Mouse (Mus musculus): ENCODE measurements around the gene Rap2b.

The Rap2b gene

DNA sequence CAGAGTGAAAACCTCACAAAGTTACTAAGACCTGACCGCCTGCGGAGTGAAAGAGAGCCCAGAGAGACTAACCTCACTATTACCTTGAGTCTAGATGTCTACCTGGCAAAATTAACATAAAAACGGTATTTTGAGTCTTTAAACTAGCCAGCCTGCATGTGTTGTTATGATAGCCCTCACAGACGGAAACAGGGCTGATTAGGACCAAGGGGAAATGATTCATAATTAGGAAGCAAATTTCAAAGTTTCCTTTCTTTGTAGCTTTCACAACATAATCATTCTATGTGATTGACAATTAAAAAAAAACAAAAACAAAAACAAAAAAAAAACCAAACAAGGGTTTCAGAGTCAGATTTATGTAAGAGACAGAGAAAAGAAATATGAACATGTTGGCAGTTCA lies 24.9 kb downstream of the Rap2b start:
- DNase-seq (ENCODE audit: low read depth, low spot score) = no peak

DNA sequence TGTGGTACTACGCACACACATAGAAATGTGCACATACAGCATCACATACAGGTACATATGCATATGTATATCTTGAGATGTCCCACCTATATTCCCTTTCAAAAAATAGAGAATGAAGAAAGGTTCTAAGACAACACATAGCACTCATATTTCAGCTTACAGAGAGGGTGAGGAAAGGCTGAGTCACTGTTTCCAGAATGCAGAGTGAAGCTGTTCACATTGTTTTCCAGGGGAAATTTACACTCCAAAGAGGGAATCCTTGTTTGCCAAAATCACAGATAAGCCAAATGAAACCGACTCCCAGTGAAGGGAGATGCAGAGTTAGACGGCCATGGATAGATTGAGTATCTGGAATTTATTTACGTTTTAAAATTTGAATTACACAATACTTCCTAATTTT lies 30.1 kb downstream of the Rap2b start:
- DNase-seq (ENCODE audit: low read depth, low spot score) = no peak

DNA sequence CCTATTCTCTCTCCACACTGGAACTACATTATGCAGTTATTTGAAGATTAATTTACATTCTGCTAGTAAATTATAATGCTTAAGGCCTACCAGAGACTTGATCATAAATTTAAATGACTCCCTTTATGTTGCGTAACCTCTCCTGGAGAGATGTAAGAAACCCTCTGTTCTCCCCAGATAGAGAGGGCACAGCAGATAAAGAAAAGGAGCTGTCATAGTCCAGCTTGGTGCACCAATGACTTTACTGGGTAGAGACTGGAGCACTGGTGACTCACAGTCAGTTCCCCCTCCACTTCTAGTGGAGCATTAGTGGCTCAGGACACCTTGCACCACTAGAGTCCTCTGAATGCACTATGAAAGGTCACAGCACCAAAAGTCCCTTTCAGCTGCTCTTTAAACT lies 31.4 kb downstream of the Rap2b start:
- DNase-seq (ENCODE audit: low read depth, low spot score) = no peak

DNA sequence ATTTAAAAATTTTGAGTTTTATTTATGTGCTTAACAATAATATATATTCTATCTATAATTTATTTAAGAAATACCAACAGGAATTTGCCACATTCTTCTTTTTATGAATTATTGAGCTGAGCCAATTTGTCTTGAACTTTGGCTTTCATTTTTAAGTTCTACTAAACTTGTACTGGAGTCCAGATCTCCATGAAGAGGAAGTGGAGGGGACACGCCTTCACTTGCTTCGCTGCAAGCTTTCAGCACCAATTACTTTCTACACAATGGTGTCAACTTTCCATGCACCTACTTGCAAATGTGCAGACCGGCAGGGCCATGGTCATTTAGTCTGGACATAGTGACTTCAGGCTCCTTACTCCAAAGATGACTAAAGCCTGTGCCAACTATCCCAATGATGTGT lies 32.1 kb downstream of the Rap2b start:
- DNase-seq (ENCODE audit: low read depth, low spot score) = no peak

DNA sequence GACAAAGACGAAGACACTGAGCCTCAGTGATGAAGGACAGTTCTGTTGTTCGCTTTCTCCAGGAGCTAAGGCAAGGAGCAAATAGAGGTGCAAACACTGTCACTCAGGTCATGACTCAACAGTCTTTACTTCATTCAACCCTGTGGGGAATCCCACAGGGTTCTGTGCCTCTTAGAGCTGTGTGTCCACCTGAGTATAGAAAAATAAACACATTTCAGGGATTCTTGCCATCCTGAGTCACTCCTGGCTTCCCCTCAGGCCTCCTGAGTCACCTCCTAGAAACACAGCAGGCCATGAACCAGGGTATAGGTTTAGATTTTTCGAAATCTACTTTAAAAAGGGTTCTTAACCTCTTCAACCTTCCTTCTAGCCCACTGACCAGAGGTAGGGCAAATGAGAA lies 33.9 kb downstream of the Rap2b start:
- no peak for DNase-seq (ENCODE audit: low read depth, low spot score)

DNA sequence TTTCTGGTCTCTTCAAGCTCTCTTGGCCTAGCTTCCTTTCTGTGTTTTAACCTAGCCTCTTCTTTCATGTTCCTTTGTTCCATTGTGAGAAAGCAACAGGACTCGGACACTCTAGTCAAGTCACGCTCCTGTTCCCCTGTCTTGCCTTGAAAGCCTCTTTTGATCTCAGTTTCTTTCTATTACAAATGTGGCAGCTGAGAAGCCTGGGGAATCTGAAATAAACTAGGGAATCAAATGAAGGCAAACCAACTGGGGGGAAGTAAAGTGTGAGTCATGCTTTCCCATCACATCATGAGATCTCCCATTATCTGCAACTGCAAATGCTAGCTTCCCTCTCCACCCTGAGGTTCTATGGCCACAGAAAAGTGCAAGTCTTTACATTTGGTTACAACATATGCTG lies 35.3 kb downstream of the Rap2b start:
- DNase-seq (ENCODE audit: low read depth, low spot score) = no peak

DNA sequence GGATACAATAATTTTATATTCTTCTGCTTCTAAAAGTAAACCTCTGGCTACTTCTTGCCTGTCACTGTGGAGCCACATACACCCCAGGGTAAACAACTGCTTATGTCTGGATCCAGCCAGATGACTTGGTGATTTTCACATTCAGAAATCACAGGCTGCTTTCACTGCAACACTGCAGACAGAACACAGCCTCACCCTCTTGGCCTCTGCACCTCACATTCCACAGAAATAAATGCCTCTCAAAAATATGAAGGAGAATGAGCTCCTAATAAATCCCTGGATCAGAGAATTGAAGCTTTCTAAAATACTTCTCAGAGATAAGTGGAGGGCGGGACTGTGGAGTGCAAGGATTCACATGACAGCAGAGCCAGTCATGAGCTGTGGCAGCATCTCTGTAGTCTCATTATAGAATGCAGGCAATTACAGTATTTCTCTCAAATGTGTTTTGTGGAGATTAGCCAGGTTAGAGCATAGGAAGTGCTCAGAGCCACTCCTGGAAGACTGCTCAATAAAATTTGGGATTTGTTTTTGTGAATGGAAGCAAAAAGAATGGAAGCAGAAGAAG lies 39.5 kb downstream of the Rap2b start:
- no peak for DNase-seq (ENCODE audit: low read depth, low spot score)

DNA sequence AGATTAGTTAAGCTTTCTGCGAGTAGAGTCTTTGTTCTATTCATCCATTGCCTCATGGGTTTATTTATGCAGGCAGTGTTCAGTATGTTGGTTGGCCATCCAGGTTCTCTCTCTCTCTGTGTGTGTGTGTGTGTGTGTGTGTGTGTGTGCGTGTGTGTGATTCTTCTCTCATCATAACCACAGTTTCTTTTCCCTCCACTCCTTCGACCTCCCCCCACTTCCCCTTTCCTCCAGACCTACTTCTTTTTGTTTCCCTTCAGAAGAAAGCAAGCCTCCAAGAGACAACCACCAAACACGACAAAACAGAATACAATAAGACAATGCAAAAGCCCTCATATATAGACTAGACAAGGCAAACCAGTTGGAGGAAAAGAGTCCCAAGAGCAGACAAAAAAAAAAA lies 45.5 kb downstream of the Rap2b start:
- DNase-seq (ENCODE audit: low read depth, low spot score) = no peak

DNA sequence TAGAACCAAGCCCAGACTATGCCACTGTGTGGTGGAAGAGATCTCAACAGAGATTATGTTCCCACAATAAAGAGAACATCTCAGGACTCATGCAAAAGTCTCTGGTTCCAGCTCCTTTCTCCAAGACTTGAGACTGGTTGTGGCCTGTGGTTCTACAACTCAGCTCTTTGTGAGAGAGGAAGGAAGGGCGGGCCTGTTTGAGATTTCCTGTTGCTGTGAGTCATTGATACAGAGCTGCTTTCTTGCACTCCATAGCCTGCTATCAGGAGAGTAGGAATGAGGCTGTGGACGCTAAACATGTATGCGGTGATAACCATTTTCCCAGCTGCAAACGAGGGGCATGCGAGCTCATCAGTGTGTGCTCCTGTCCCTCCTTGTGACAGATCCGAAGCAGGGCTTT lies 48.2 kb downstream of the Rap2b start:
- no peak for DNase-seq (ENCODE audit: low read depth, low spot score)

DNA sequence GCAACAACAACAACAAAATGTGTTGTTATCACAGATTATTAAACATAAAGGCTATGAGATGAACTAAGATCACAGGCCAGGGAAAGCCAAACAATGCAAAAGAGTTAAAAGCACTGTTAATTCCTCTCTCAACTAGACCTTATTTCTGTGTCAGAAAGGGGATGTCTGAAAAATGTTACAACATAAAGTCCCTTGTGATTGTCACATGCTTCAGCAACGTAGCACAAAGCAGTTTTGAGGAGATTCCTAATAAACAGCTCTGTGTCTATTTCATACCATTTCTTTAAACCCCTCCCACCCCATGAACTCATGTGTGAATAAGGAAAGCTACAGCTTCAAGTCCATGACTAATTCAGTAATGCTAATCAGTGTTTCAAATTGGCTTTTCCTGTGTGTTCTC lies 54.4 kb downstream of the Rap2b start:
- DNase-seq (ENCODE audit: low read depth, low spot score) = no peak
